Mouse (Mus musculus) lung, postnatal 0 days (tissue): ENCODE data around the gene Dppa4. TPM values are rescaled to one million over a fixed set of nuclear protein-coding genes. Genes with fewer than 3 reads are reported as not detected.
"Not testable (repeated sequence)": the region's sequence is repeated elsewhere in the genome, so short reads cannot be mapped to it uniquely, and the experiment has no call there.

Experiments
- ATAC-seq: fragments of 200-750 bp; cut with Nextera tagmentation; 2 replicates; pipeline ENCODE4 v1.8.0; 2017; ENCODE audit warnings: moderate library complexity
- DNase-seq: peaks from one replicate; pipeline ENCODE4 v3.0.0-alpha.2; 2016; ENCODE audit warnings: low spot score
- H3K27ac ChIP-seq: fragments of 300-500 bp; sonication (generic); 2 replicates; pipeline ENCODE4 v1.5.1; 2014; ENCODE audit warnings: antibody characterized with exemption, mild to moderate bottlenecking, low read length, mixed read lengths
- H3K27me3 ChIP-seq: fragments of 300-500 bp; sonication (generic); replicated peaks from 2 replicates; pipeline ENCODE4 v1.6.1; 2014; ENCODE audit warnings: low read length, mixed read lengths; ENCODE audit not compliant: insufficient read depth
- H3K36me3 ChIP-seq: fragments of 300-500 bp; sonication (generic); 2 replicates; pipeline ENCODE4 v1.6.1; 2014; ENCODE audit warnings: low read length, mixed read lengths; ENCODE audit not compliant: insufficient read depth
- H3K4me1 ChIP-seq: fragments of 300-500 bp; sonication (generic); 2 replicates; pipeline ENCODE4 v1.6.1; 2014; ENCODE audit warnings: antibody characterized with exemption, low read depth, low read length, mixed read lengths; ENCODE audit not compliant: insufficient read depth
- H3K4me2 ChIP-seq: fragments of 300-500 bp; sonication (generic); replicated peaks from 2 replicates; pipeline ENCODE4 v1.6.1; 2014; ENCODE audit warnings: low read depth, mild to moderate bottlenecking, low read length, moderate library complexity, mixed read lengths
- H3K4me3 ChIP-seq: fragments of 300-500 bp; sonication (generic); 2 replicates; pipeline ENCODE4 v1.5.1; 2014; ENCODE audit warnings: low read depth, low read length
- H3K9ac ChIP-seq: fragments of 300-500 bp; sonication (generic); replicated peaks from 2 replicates; pipeline ENCODE4 v1.6.1; 2014; ENCODE audit warnings: low read depth, mild to moderate bottlenecking
- H3K9me3 ChIP-seq: fragments of 300-500 bp; sonication (generic); 2 replicates; pipeline ENCODE4 v1.6.1; 2016; ENCODE audit warnings: low read length, mixed read lengths
- CTCF ChIP-seq: IDR thresholded peaks from 2 replicates; pipeline ENCODE4 v1.5.1; 2016; ENCODE audit warnings: antibody characterized with exemption, mild to moderate bottlenecking
- EP300 ChIP-seq: IDR thresholded peaks from 2 replicates; pipeline ENCODE4 v1.6.1; 2016; ENCODE audit warnings: antibody characterized with exemption, mild to moderate bottlenecking, control low read depth
- WGBS: fragments of 180-500 bp; shearing (Covaris S2); extraction: QIAGEN DNeasy Blood & Tissue Kit; methylation state at CpG from one replicate; pipeline ENCODE4 v1.1.7; 2014; 5-methylcytosine and 5-hydroxymethylcytosine counted together
- polyA plus RNA-seq: library from polyadenylated mRNA; unstranded; fragments of >200 nt; fragmentation: Nextera tagmentation; extraction: Ambion mirVana; gene quantifications from 2 replicates; pipeline ENCODE4 v1.2.1, GENCODE M21; 2015

Gene Dppa4
- polyA plus RNA-seq, 1 experiment from 2014 or later, result not detected

GRCm38 (mm10) chr16:48297384-48298136, 14.0 kb downstream of the Dppa4 start:
- Histone ChIP-seq H3K4me3 (no peak overlapping the region), H3K9me3 (no peaks in the 10 kb centered on the region), H3K27me3 (no peaks in the 10 kb centered on the region), H3K9ac (no peak overlapping the region), H3K36me3 (no peaks in the 10 kb centered on the region), H3K27ac (no peak overlapping the region), H3K4me1 (no peaks in the 10 kb centered on the region), H3K4me2 (no peak overlapping the region)
- 37% methylated on average over 14 of the region's 14 CpGs for WGBS
- no peak for TF ChIP-seq CTCF
- TF ChIP-seq EP300, result no peak
- peak; percentile 11 for DNase-seq
- ATAC-seq, result no peak

- H3K27ac ChIP-seq, result no peak overlapping the region
- H3K9me3 ChIP-seq, result no peaks in the 10 kb centered on the region
- H3K4me3 ChIP-seq, result no peak overlapping the region
- TF ChIP-seq CTCF, result no peak
- TF ChIP-seq EP300, result no peak
- no peaks in the 10 kb centered on the region for H3K27me3 ChIP-seq
- H3K4me1 ChIP-seq, result no peaks in the 10 kb centered on the region
- no peak for DNase-seq
- H3K36me3 ChIP-seq, result no peaks in the 10 kb centered on the region
- no peak for ATAC-seq
- no peak overlapping the region for H3K4me2 ChIP-seq
- 63% methylated on average over 3 of the region's 3 CpGs for WGBS
- H3K9ac ChIP-seq, result no peak overlapping the region
Observed at GRCm38 (mm10) chr16:48299884-48300283, 16.4 kb downstream of the Dppa4 start.

GRCm38 (mm10) chr16:48303509-48303908, 20.0 kb downstream of the Dppa4 start, which contains the start of gene Dppa2:
Gene Dppa2, plus strand, starts transcription at chr16:48303908.
- H3K27me3 ChIP-seq, result no peaks in the 10 kb centered on the region
- 84% methylated on average over 7 of the region's 7 CpGs for WGBS
- ATAC-seq, result no peak

GRCm38 (mm10) chr16:48303983-48304382, 20.4 kb downstream of the Dppa4 start:
- ATAC-seq (no peak), DNase-seq (peak; percentile 9)
- Histone ChIP-seq H3K9me3 (no peaks in the 10 kb centered on the region), H3K27me3 (no peaks in the 10 kb centered on the region), H3K4me2 (no peak overlapping the region), H3K36me3 (no peaks in the 10 kb centered on the region), H3K27ac (no peak overlapping the region), H3K4me3 (no peak overlapping the region), H3K4me1 (no peaks in the 10 kb centered on the region), H3K9ac (no peak overlapping the region)
- WGBS, result 49% methylated on average over 3 of the region's 3 CpGs
- TF ChIP-seq EP300 (no peak), CTCF (no peak)

More at GRCm38 (mm10) chr16:48303509-48303908, 20.0 kb downstream of the Dppa4 start, which contains the start of gene Dppa2:
- Histone ChIP-seq H3K4me1 (no peaks in the 10 kb centered on the region), H3K4me3 (no peak within 1 kb of the TSS), H3K4me2 (no peak within 1 kb of the TSS), H3K27ac (no peak within 1 kb of the TSS), H3K9ac (no peak within 1 kb of the TSS), H3K36me3 (no peaks in the 10 kb centered on the region), H3K9me3 (no peaks in the 10 kb centered on the region)
- TF ChIP-seq CTCF, result no peak
- no peak for DNase-seq

GRCm38 (mm10) chr16:48308916-48309315, 25.4 kb downstream of the Dppa4 start:
- not testable (repeated sequence) for H3K4me2 ChIP-seq, DNase-seq, H3K27me3 ChIP-seq, H3K36me3 ChIP-seq, H3K9me3 ChIP-seq, H3K4me3 ChIP-seq, H3K9ac ChIP-seq, H3K4me1 ChIP-seq, ATAC-seq, H3K27ac ChIP-seq
- 92% methylated on average over 10 of the region's 10 CpGs for WGBS

GRCm38 (mm10) chr16:48309912-48310630, 26.5 kb downstream of the Dppa4 start:
- H3K4me3 ChIP-seq, result no peak overlapping the region
- no peaks in the 10 kb centered on the region for H3K4me1 ChIP-seq
- H3K27ac ChIP-seq, result no peak overlapping the region
- ATAC-seq, result no peak
- WGBS, result 73% methylated on average over 12 of the region's 12 CpGs
- no peak overlapping the region for H3K4me2 ChIP-seq
- H3K27me3 ChIP-seq, result no peaks in the 10 kb centered on the region
- H3K36me3 ChIP-seq, result no peaks in the 10 kb centered on the region
- no peak for DNase-seq
- H3K9ac ChIP-seq, result no peak overlapping the region
- no peak for TF ChIP-seq CTCF
- no peaks in the 10 kb centered on the region for H3K9me3 ChIP-seq
